Mouse (Mus musculus) brown adipose tissue, adult 24 weeks (tissue): ENCODE results near the gene Adh5. TPM values are rescaled to one million over a fixed set of nuclear protein-coding genes. Genes with fewer than 3 reads are reported as not detected.
A peak's percentile ranks its signal among the peaks of the same experiment; 100 is the strongest.
"Not testable (repeated sequence)": the region's sequence is repeated elsewhere in the genome, so short reads cannot be mapped to it uniquely, and the experiment has no call there.

Experiments
- H3K27ac ChIP-seq: fragments of 200-500 bp; replicated peaks from 2 replicates; pipeline ENCODE4 v1.5.1; 2012; ENCODE audit warnings: low read depth, mild to moderate bottlenecking, low read length
- H3K4me1 ChIP-seq: fragments of 200-500 bp; 2 replicates; pipeline ENCODE4 v1.6.1; 2012; ENCODE audit warnings: low read length, mixed read lengths; ENCODE audit not compliant: control insufficient read depth, insufficient read depth, insufficient read length
- H3K4me3 ChIP-seq: fragments of 200-500 bp; 2 replicates; pipeline ENCODE4 v1.5.1; 2012; ENCODE audit warnings: low read depth, mild to moderate bottlenecking, low read length, moderate library complexity; ENCODE audit not compliant: insufficient read depth
- polyA plus RNA-seq: library from polyadenylated mRNA; stranded (reverse); fragments of >200 nt; gene quantifications from 2 replicates; pipeline ENCODE4 v1.2.4, GENCODE M21; 2012; ENCODE audit not compliant: missing spikeins, insufficient read depth, insufficient read length

Gene Adh5
- polyA plus RNA-seq, 1 experiment = 120 TPM

DNA sequence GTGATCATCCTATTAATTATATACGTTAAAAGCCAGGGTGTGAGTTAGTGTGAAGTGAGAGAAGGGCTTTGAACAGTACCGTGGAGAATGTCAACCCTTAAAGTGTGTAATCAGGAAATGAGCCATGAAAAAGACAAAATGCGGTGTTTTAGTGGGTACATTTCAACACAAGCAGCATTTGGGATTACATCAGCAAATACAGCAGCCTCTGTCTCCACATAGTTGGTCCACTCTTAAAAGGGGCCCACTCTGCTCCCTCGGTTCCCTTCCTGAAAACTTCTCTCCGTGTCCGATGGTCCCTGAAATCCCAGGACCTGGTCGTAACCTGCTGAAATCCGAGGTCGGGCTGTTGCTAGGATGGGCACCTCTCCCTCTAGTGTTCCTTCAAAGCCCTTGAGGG, 690 bp upstream of the Adh5 start:
- peaks cover 3% of the 10 kb centered on the region; the same call in 1 of the 2 replicates for H3K4me1 ChIP-seq
- H3K4me3 ChIP-seq = peak overlapping the region; percentile 67
- no peak overlapping the region for H3K27ac ChIP-seq

DNA sequence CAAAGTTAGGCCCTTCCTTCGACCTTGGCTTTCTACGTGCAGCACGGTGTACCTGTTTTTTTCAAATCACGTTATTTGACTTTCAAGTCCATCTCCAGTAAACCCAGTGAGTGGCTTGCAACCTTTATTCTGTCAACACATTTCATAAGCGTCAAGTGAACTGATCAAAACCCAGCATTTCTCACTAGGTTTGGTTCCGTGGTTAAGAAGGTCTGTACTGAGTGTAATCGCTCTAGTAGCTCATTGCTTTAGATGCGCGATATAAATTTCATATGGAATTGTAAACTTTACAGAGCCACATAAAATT, 525 bp downstream of the Adh5 start:
- peaks cover 3% of the 10 kb centered on the region; the same call in 1 of the 2 replicates for H3K4me1 ChIP-seq
- peak overlapping the region; percentile 89 for H3K4me3 ChIP-seq
- H3K27ac ChIP-seq = peak overlapping the region; percentile 53

DNA sequence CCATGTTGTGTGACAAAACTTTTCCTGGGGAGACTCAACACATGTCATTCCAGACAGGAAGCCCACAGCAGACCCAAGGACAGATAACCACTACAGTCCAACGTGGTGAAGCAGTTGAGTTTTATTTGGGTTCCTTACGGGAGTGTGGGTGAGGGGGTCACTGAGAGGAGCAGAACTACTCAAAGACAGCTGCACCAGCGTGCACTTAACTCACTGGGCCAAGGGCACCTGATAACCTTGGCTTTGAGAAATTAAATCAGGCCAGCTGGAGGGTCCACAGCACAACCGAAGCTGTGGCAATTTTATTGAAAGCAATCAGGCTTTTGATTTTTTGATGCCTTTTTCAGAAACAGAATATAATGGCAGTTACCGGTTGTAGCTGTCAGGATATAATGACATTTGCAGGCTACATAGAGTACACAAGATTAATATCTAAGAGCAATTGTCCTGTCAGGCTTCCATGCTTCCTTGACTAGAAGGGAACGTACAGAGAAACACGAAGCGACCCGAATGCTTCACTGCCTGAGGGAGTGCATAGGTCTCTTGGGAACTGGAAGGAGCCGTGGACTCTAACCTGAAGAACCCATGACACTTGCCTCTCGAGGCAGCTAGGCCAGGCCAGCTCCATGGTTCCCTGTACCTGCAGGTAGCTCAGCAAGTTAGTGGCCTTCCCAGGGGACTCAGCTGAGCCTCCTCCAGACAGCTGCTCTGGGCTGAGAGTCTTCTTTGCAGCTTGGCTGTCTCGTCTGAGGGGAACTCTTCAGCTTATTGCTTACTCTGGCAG, 5.4 kb downstream of the Adh5 start:
- H3K27ac ChIP-seq = no peak overlapping the region
- H3K4me3 ChIP-seq = no peak overlapping the region
- H3K4me1 ChIP-seq = peaks cover 3% of the 10 kb centered on the region; the same call in 1 of the 2 replicates

DNA sequence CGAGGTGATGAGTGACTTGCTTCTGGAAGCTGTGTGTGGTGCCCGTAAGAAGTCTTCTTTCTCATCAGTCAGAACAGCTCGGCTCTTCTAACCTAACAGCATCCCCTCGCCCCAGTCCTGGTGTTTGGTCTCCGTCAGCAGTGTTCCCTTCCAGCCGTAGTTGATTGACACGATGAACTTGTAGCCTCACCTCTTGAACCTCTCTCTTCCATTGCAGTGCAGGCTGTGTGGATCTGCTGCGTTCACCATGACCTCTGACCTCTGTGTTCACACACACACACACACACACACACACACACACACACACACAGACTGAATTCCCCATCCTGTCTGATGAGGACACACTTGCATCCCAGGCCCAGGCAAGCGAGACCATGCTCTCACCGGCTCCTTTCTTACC, 9.3 kb downstream of the Adh5 start:
- H3K27ac ChIP-seq = no peak overlapping the region
- no peak overlapping the region for H3K4me3 ChIP-seq

DNA sequence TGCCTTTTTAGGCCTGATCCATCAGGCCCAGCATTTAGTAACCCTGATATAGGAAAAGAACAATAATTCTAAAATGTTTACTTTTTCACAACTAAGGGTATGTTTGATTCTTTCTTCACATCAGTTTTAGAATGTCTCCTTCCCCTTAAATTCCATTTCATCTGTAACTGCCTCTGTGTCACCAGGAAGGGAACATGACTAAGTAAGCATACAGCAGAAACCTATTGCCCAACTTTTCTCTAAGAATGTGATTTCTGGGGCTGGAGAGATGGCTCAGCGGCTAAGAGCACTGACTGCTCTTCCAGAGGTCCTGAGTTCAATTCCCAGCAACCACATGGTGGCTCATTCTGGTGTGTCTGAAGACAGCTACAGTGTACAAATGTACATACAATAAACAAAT, 11.3 kb downstream of the Adh5 start:
- H3K4me1 ChIP-seq = no peaks in the 10 kb centered on the region
- H3K27ac ChIP-seq = no peak overlapping the region
- no peak overlapping the region for H3K4me3 ChIP-seq

More for the DNA sequence above, 9.3 kb downstream of the Adh5 start:
- H3K4me1 ChIP-seq = no peaks in the 10 kb centered on the region

DNA sequence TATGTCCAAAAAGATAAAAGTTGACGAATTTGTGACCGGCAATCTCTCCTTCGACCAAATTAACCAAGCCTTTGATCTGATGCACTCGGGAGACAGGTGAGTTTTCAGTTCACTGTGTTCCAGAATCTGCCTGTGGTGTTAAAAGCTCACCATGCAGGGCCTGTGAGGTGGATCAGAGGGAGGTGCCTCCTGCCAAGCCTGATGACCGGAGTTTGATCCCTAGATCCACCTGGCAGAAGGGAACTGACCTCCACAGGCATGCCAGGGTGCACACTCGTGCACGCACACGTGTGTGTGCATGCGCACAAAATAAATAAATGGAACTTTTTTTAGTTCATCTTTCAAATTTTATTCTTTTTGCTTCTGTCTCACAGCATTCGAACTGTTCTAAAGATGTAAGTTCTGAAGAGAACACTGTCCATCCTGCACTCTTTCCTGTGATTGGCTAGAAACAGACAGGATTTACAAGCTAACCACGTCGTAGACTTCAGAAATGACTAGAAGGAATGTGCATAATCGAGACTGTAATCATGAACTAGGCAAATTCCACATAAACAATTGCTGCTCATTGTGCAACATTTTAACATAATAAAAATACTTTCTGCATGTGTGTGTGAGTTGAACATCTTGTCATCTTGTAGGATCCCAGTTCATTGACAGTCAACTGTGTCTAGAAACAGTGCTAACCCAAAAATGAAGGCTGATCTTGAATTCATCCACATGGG, 12.0 kb downstream of the Adh5 start:
- no peak overlapping the region for H3K27ac ChIP-seq
- no peak overlapping the region for H3K4me3 ChIP-seq
- H3K4me1 ChIP-seq = no peaks in the 10 kb centered on the region

DNA sequence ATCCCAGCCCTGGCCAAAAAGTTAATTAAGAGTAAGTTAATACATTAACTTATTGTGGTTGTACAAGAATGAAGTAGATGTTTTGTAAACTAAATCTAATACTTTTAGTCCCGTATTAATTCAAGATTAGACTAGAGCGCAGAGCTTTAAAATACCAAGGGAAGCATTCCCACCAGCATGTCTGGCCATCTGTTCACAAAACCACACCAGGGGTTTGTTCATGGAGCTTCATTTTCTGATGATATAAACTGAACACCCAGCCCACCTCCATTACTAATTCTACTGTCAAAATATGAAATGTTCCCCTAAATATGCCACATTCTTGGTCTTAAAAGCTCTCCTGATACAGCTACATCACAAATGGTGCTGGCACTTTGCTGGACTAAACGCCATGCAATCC, 15.5 kb downstream of the Adh5 start:
- Histone ChIP-seq H3K4me1 (no peaks in the 10 kb centered on the region), H3K4me3 (no peak overlapping the region), H3K27ac (no peak overlapping the region)

DNA sequence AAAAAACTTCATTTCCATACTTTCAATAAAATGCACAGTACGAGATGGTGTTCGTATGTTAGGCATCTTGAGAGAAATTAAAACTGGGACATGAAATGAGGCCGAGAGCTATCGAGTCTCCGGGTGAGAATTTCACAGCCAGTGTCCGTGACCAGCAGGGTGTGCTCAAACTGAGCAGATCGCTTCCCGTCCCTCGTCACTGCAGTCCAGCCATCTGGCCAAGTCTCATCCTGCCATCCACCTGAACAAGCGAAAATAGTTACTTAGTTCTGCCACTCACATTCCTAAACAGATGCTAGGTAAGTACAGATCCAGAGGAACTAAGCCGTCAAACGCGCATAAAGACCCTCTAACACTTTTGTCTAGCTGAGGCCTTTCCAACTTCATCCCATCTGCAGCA, 17.4 kb downstream of the Adh5 start:
- H3K4me3 ChIP-seq = no peak overlapping the region
- H3K27ac ChIP-seq = no peak overlapping the region
- no peaks in the 10 kb centered on the region for H3K4me1 ChIP-seq

DNA sequence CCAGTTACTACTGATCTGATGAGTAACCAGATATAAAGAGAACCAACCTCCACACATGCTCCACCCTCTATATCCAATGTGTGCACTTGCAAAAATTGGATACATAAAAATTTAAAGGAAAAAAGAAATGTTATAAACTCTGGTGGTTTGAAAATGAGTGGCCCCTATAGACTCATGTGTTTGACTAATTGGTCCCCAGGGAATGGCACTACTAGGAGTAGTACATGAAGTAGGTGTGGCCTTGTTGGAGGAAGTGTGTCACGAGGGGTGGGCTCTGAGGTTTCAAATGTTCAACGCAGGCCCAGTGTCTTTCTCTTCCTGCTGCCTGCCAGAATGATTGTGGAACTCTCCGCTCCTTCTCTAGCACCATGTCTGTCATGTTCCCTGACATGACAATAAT, 18.9 kb downstream of the Adh5 start:
- H3K4me3 ChIP-seq = no peak overlapping the region

DNA sequence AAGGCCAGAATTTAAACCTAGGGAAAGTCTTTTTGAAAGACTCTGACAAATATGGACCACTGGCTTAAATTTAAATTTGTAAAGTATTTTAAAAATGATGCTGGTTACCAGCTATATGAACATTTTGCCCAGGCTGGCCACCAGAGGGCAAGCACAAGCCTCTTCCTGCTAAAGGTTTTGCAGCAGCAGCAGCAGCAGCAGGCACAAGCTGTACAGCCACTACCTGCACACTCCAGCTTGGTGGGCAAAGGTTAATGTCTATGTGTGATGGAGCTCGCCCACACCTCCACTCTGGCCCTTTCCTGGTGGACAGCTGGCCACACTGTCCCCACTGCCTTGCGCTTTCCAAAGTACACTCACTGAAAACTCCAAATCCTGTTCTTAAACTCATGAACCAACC, 20.2 kb downstream of the Adh5 start:
- no peak overlapping the region for H3K27ac ChIP-seq
- H3K4me3 ChIP-seq = no peak overlapping the region
- no peaks in the 10 kb centered on the region for H3K4me1 ChIP-seq

More for the DNA sequence above, 18.9 kb downstream of the Adh5 start:
- no peak overlapping the region for H3K27ac ChIP-seq
- H3K4me1 ChIP-seq = no peaks in the 10 kb centered on the region

DNA sequence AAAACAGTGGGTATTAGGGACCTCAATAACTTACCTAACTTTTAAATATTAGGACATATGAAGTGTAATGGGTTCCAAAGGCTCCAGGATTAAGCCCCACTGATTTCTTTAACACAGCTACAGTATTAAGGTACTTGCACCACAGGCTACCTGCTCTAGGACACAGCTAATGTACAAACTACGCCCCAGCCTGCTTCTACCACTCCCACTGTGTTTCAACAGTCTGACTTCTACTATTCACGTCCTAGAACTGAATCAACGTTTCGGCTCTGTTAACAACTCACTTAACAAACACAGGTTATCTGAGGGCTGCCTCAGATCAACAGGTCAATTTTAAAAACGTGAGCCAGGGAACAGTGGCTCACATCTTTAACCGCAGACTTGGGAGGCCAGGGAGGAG, 20.9 kb downstream of the Adh5 start:
- H3K4me3 ChIP-seq = no peak overlapping the region
- H3K27ac ChIP-seq = no peak overlapping the region
- H3K4me1 ChIP-seq = no peaks in the 10 kb centered on the region

DNA sequence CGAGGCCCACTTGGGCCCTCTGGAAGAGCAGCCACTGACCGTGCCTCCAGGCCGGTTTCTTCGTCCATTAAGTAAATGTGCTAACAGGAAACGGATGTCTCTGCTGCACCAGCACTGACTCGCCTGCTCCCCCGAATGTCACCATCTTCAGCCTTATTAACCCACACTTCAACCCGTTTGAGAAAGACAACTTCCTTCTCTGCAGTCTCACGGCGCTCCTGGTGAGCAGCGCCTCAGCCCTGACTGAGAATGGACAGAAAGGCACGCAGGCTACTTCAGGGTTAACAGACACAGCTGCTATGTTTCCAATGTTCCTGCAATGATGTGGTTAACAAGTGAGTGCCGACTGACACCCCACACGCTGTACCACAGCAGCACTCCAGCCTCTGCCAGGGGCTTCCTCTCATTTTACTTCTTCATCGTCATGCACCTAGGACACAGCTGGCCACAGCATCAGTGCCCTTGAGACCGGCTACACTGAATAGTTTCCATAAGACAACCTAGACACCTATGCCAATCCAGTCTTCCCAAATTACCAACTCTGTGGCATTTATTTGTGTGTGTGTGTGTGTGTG, 21.8 kb downstream of the Adh5 start:
- Histone ChIP-seq H3K27ac (no peak overlapping the region), H3K4me1 (no peaks in the 10 kb centered on the region), H3K4me3 (no peak overlapping the region)

DNA sequence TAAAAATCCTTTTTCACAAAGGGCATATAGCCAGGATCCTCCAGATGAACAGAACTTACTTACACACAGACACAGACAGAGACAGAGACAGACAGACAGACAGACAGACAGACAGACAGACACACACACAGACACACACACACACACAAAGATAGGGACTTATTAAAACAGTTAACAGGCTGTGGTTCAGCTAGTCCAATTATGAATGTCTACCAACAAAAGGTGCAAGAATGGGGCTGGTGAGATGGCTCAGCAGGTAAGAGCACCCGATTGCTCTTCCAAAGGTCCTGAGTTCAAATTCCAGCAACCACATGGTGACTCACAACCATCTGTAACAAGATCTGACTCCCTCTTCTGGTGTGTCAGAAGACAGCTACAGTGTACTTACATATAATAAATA, 23.8 kb downstream of the Adh5 start:
- H3K4me1 ChIP-seq, H3K4me3 ChIP-seq, H3K27ac ChIP-seq: not testable (repeated sequence)

DNA sequence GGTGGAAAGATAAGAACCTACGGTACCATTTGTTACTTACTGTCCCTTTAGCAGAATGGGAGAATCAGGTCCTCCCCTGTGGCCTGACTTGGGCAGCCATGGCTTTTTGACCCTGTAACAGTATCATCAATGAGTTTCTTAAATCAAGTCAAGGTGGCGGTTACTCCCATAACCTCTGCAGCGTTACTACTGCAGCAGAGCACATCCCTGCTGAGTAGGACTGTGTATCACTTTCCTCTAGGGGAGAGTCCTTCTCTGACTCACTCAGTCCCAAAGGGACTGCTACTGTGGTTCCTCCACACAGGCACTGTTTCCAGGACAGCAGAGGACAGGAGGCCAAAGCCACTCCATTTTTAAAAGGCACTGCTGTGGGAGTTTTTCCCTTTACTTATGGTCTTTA, 28.2 kb downstream of the Adh5 start:
- no peak overlapping the region for H3K27ac ChIP-seq
- no peaks in the 10 kb centered on the region for H3K4me1 ChIP-seq
- H3K4me3 ChIP-seq = no peak overlapping the region

DNA sequence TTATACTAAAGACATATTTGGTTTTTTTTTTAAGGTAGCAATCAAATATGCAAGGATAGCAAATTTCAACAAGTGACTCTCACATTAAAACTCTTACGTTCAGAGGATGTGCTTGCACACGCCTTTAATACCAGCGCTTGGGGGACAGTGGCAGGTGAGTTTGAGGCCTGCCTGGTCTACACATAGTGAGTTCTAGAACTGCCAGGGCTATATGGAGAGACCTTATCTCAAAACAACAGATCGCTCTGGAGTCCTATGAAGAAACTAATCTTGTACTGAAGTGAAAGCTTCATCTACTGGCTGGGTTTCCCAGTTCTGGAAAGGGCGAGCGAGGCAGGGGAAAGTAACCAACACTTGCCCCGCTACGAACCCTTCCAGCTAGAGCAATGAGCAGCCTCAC, 36.6 kb downstream of the Adh5 start:
- Histone ChIP-seq H3K27ac (no peak overlapping the region), H3K4me1 (0 out of 2 replicates have a peak, but pooled peaks cover 2% of the 10 kb centered on the region), H3K4me3 (no peak overlapping the region)
